14 mouse cellular contexts compared by ENCODE assay signal in the genomic region with DNA sequence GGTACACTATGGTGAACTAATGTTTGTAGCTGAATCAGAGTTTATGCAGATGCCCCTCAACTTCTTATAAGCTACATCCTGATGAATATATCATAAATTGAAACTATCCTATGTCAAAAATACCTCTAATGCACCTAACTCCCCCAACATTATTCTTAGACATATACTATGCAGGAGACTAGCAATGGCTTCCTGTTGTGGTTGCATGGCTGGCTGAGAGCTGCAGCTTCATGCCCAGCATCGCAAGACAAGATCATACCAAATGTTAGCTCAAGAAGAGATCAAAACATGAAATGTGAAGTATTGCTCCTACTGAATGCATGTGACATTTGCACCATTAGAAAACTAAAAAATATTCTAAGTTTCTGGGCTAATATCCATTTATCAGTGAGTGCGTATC.
"Had no signal": no experiment of that assay in that cellular context is flagged by ENCODE, and none has a peak within 500 bp of the region (broad histone marks: within the 10 kb centered on the region; RNA-seq: fewer than 3 reads in every experiment).

No protein-coding gene starts in this region.

- DNase-seq: lung, adult 18-20 months; lung, embryonic 14.5 days; lung, postnatal 10 days; lung, postnatal 36 days; retina, postnatal 1 day; right cerebral cortex, adult 18-20 months; right cerebral cortex, postnatal 25 days; right cerebral cortex, postnatal 4 days; spleen, adult 18-20 months; thymus, adult 2 months; thymus, postnatal 25 days; thymus, postnatal 4 days had no signal

- ATAC-seq: midbrain, embryonic 13.5 days; midbrain, embryonic 15.5 days had no signal
